Mouse (Mus musculus) liver, adult 2 months (tissue): ENCODE measurements around the gene Sh3bp5. TPM values are rescaled to one million over a fixed set of nuclear protein-coding genes. Genes with fewer than 3 reads are reported as not detected.

Experiments
- DNase-seq: peaks from one replicate; pipeline ENCODE4 v3.0.0-alpha.2; 2011; ENCODE audit warnings: low read depth, low spot score; ENCODE audit errors: extremely low read depth
- H3K27ac ChIP-seq: fragments of 200-500 bp; replicated peaks from 2 replicates; pipeline ENCODE4 v1.5.1; 2012; ENCODE audit warnings: low read depth, mild to moderate bottlenecking, control low read depth, inconsistent platforms, low read length; ENCODE audit not compliant: insufficient read depth
- H3K27me3 ChIP-seq: fragments of 200-500 bp; 2 replicates; pipeline ENCODE4 v1.6.1; 2012; ENCODE audit warnings: mild to moderate bottlenecking, moderate library complexity, low read length, inconsistent platforms; ENCODE audit not compliant: control insufficient read depth, insufficient read depth
- H3K36me3 ChIP-seq: fragments of 200-500 bp; 2 replicates; pipeline ENCODE4 v1.6.1; 2012; ENCODE audit warnings: low read length, inconsistent platforms; ENCODE audit not compliant: control insufficient read depth, insufficient read depth
- H3K4me1 ChIP-seq: fragments of 200-500 bp; 2 replicates; pipeline ENCODE4 v1.6.1; 2011; ENCODE audit warnings: low read length; ENCODE audit not compliant: control insufficient read depth, insufficient read depth
- H3K4me3 ChIP-seq: fragments of 200-500 bp; 2 replicates; pipeline ENCODE4 v1.5.1; 2011; ENCODE audit warnings: low read depth, mild to moderate bottlenecking, control low read depth, low read length, moderate library complexity; ENCODE audit not compliant: insufficient read depth
- H3K79me2 ChIP-seq: fragments of 200-500 bp; 2 replicates; pipeline ENCODE4 v1.6.1; 2012; ENCODE audit warnings: inconsistent platforms, mild to moderate bottlenecking, low read length, moderate library complexity; ENCODE audit not compliant: control insufficient read depth, insufficient read depth
- H3K9ac ChIP-seq: fragments of 200-500 bp; 2 replicates; pipeline ENCODE4 v1.6.1; 2012; ENCODE audit warnings: low read depth, mild to moderate bottlenecking, control low read depth, inconsistent platforms, low read length
- CTCF ChIP-seq: fragments of 200-500 bp; IDR thresholded peaks from 2 replicates; pipeline ENCODE4 v1.5.1; 2011; ENCODE audit warnings: low read depth, low read length, control low read depth
- POLR2A ChIP-seq: fragments of 200-500 bp; IDR thresholded peaks from 2 replicates; pipeline ENCODE4 v1.6.1; 2011; ENCODE audit warnings: low read length, control low read depth; ENCODE audit not compliant: insufficient read depth; ENCODE audit errors: extremely low read depth
- WGBS: fragments of 180-500 bp; shearing (Covaris S2); methylation state at CpG from one replicate; pipeline ENCODE4 v1.1.7; 2018; 5-methylcytosine and 5-hydroxymethylcytosine counted together
- polyA plus RNA-seq: library from polyadenylated mRNA; depleted of rRNA; stranded (reverse); fragments of >200 nt; gene quantifications from 2 replicates; pipeline ENCODE4 v1.2.3, GENCODE M21; 2012
- total RNA-seq: library from RNA; depleted of rRNA; stranded (reverse); fragments of >200 nt; gene quantifications from 2 replicates; pipeline ENCODE4 v1.2.3, GENCODE M21; 2014

Gene Sh3bp5
- total and polyA plus RNA-seq, 2 experiments, result 22.6 to 37.1 TPM

- no peaks in the 10 kb centered on the region for H3K4me1 ChIP-seq
- H3K9ac ChIP-seq, result no peak overlapping the region
- DNase-seq, result peak; percentile 56
- no peaks in the 10 kb centered on the region for H3K79me2 ChIP-seq
- H3K36me3 ChIP-seq, result peaks cover 60% of the 10 kb centered on the region
- H3K4me3 ChIP-seq, result no peak overlapping the region
- no peak overlapping the region for H3K27ac ChIP-seq
- TF ChIP-seq POLR2A (no peak), CTCF (peak; percentile 56)
- H3K27me3 ChIP-seq, result no peaks in the 10 kb centered on the region
These were observed 70.5 kb downstream of the Sh3bp5 start for GRCm38 (mm10) chr14:31365350-31365749.

- Histone ChIP-seq H3K4me3 (no peak overlapping the region), H3K4me1 (no peaks in the 10 kb centered on the region), H3K9ac (no peak overlapping the region), H3K27me3 (no peaks in the 10 kb centered on the region), H3K27ac (no peak overlapping the region), H3K79me2 (no peaks in the 10 kb centered on the region), H3K36me3 (peaks cover 61% of the 10 kb centered on the region)
- no peak for DNase-seq
- no peak for TF ChIP-seq CTCF
- no peak for TF ChIP-seq POLR2A
- WGBS, result 96% methylated on average over 4 of the region's 4 CpGs
These were observed 71.3 kb downstream of the Sh3bp5 start for GRCm38 (mm10) chr14:31364589-31364988.

GRCm38 (mm10) chr14:31362236-31362635, 73.6 kb downstream of the Sh3bp5 start:
- H3K9ac ChIP-seq, result no peak overlapping the region
- no peak for DNase-seq

GRCm38 (mm10) chr14:31345367-31345766, 90.5 kb downstream of the Sh3bp5 start:
- Histone ChIP-seq H3K27ac (no peak overlapping the region), H3K79me2 (peaks cover 3% of the 10 kb centered on the region; the same call in 1 of the 2 replicates), H3K27me3 (no peaks in the 10 kb centered on the region), H3K36me3 (peaks cover 42% of the 10 kb centered on the region), H3K9ac (no peak overlapping the region), H3K4me3 (no peak overlapping the region), H3K4me1 (no peaks in the 10 kb centered on the region)
- TF ChIP-seq POLR2A, result no peak
- no peak for TF ChIP-seq CTCF
- no peak for DNase-seq
- 91% methylated on average over 1 of the region's 1 CpGs for WGBS

More at GRCm38 (mm10) chr14:31362236-31362635, 73.6 kb downstream of the Sh3bp5 start:
- TF ChIP-seq CTCF (no peak), POLR2A (no peak)
- Histone ChIP-seq H3K27ac (no peak overlapping the region), H3K36me3 (peaks cover 54% of the 10 kb centered on the region), H3K4me3 (no peak overlapping the region), H3K4me1 (no peaks in the 10 kb centered on the region), H3K27me3 (no peaks in the 10 kb centered on the region), H3K79me2 (no peaks in the 10 kb centered on the region)
- 39% methylated on average over 2 of the region's 2 CpGs for WGBS

GRCm38 (mm10) chr14:31343241-31343640, 92.6 kb downstream of the Sh3bp5 start:
- H3K27me3 ChIP-seq, result no peaks in the 10 kb centered on the region
- H3K79me2 ChIP-seq, result peaks cover 6% of the 10 kb centered on the region; the same call in 1 of the 2 replicates
- H3K4me1 ChIP-seq, result no peaks in the 10 kb centered on the region
- H3K27ac ChIP-seq, result no peak overlapping the region
- H3K4me3 ChIP-seq, result no peak overlapping the region
- no peak overlapping the region for H3K9ac ChIP-seq
- peaks cover 37% of the 10 kb centered on the region for H3K36me3 ChIP-seq
- TF ChIP-seq CTCF, result no peak
- TF ChIP-seq POLR2A, result no peak
- 79% methylated on average over 8 of the region's 8 CpGs for WGBS
- no peak for DNase-seq

- no peak for DNase-seq
- peaks cover 6% of the 10 kb centered on the region for H3K4me1 ChIP-seq
- peaks cover 7% of the 10 kb centered on the region for H3K36me3 ChIP-seq
- H3K9ac ChIP-seq, result 0 out of 2 replicates have a peak overlapping the region, but pooled peaks have one; percentile 48
- H3K79me2 ChIP-seq, result peaks cover 6% of the 10 kb centered on the region; the same call in 1 of the 2 replicates
- TF ChIP-seq CTCF (no peak), POLR2A (no peak)
- H3K27ac ChIP-seq, result no peak overlapping the region
- no peak overlapping the region for H3K4me3 ChIP-seq
- H3K27me3 ChIP-seq, result no peaks in the 10 kb centered on the region
These were observed 97.9 kb downstream of the Sh3bp5 start for GRCm38 (mm10) chr14:31337947-31338346.

GRCm38 (mm10) chr14:31337406-31337805, 98.5 kb downstream of the Sh3bp5 start:
- Histone ChIP-seq H3K4me1 (peaks cover 6% of the 10 kb centered on the region), H3K27ac (no peak overlapping the region), H3K27me3 (no peaks in the 10 kb centered on the region), H3K4me3 (peak overlapping the region; percentile 87), H3K79me2 (peaks cover 6% of the 10 kb centered on the region; the same call in 1 of the 2 replicates), H3K9ac (no peak overlapping the region), H3K36me3 (peaks cover 5% of the 10 kb centered on the region; the same call in 1 of the 2 replicates)
- 29% methylated on average over 7 of the region's 7 CpGs for WGBS
- TF ChIP-seq POLR2A, result no peak
- TF ChIP-seq CTCF, result no peak
- no peak for DNase-seq
